Mouse (Mus musculus) thymus, postnatal 10 days (tissue): Measurements from ENCODE around the gene Sept11.

ENCODE experiments used
- DNase-seq, 2 experiments: peaks; one replicate each; pipeline ENCODE4 v3.0.0; 2021; ENCODE audit warnings: low spot score in 2 of 2

Sept11 gene

DNA sequence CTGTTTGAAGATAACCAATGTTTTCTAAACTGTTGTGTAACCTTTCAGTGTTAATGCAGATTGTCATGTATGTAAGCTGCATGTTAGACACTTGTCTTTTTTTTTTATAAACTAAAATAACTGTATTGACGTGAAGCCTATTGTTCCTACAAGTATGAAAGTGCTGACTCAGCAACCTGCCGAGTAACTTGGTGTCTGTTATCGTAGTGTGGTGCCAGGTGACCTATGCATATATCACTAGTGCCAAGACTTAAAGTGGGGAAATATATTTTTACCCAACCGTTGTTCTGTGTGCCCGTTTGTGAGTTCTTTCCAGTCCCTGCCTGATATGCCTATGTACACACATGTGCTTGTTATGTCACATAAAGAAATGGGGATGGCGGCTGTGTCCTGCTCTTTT, 81.4 kb downstream of the Sept11 start:
- DNase-seq = no peak

DNA sequence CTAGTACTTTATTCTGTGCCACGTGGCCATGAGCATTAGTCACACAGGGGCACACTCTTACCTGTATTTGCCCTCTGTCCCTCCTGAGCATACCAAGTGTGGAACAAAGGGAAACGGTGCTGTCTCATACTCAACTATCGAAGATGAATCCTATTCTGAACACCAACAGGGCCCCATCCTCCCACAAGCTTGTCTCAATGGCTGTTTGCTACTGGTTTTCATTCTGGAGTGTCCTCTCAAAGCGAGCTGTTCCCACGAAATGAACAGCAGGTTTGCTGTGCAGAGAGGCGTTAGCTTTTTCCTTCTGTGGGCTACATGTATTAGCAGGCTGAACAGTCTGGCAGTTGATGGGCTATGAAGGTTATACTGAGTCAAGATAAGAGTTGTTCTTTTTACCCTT, 85.4 kb downstream of the Sept11 start:
- peak in 1 of 2 experiments; percentile 2 for DNase-seq

DNA sequence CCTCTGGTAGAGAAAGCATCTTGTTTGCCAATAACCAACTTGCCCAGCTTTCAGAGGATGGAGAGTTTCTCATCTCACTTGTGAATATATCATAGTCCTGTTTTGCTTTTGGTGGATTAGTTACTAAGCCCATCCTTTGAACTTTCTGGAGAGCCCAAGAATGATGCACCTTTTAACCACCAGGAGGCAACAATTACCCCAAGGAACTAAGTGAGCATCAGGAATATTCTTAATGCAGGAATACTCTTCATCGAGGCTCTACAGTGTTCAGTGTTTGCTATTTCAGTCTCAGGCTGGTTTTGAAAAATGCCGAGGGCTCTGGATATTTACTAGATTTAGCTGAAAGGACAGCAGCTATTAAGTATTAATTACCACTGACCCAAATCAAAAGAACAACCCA, 87.0 kb downstream of the Sept11 start:
- peak; percentile 3 to 30 for DNase-seq

DNA sequence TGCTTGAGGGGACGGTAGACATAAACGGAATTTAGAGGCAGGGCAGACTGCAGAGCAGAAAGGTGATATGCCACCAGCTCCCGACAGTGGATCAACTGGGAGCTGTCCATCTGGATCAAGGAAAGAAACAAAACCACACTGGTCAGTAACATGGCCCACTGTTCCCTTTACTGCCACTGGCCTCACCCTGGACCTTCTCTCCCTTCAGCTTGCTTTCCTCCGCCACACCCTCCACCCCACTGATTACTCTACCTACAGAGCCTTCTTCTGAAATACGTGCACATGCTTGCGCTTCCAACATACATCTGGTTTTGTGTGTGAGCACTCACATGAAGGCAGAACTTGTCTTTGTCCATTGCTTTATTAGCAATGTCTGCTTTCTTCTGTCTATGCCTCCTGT, 90.1 kb downstream of the Sept11 start:
- no peak for DNase-seq

DNA sequence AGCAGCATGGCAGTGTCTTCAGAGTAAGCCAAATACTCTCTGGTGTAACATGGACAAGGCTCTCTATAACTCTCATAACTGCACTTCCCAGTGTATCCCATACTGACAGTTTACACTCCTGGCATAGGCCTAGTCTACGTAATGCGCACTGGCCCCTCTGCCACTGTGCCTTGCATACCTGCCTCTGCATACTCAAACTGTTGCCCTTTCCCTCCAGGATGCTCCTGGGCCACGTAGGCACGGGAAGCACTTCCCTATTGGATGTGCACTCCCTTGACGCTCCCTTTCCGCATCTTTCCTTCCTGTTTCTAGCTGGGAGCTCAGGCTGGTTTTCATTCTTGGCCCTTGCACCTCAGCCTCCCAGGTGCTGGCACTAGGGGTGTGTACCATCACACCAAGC, 91.3 kb downstream of the Sept11 start:
- DNase-seq = no peak

DNA sequence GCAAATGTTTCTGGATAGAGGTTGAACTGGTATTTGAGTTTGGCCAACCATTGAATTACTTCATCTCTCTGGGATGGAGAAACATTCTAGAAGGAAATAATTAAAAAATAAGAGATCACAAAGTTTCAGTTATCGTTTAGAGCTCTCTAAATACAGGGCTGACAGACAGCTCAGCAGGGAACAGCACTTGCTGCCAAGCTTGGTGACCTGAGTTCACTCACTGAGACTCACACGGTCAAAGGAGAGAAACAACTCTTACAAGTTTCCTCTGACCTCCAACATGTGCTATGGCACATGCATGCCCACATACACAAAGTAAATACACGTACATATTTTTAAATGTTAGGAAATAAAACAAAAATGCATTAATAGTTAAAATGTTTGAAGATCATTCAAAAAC, 96.4 kb downstream of the Sept11 start:
- DNase-seq = no peak

DNA sequence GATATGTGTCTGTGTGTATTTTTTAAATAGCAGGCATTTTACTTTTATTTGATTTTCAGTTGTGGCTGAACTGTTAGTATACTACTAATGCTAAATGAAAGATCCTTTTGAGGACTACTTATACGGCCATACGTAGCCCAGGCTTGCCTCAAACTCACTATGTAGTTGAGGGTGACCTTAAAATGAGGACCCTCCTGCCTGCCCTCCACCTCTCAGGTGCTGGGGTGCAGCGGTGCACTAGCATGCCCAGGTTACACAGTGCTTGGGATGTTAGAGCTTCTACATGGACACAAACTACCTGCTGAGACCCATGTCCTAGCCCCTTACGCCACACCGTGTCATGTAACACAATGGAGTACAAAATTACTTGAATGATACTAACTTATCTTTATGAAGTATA, 97.2 kb downstream of the Sept11 start:
- no peak for DNase-seq

DNA sequence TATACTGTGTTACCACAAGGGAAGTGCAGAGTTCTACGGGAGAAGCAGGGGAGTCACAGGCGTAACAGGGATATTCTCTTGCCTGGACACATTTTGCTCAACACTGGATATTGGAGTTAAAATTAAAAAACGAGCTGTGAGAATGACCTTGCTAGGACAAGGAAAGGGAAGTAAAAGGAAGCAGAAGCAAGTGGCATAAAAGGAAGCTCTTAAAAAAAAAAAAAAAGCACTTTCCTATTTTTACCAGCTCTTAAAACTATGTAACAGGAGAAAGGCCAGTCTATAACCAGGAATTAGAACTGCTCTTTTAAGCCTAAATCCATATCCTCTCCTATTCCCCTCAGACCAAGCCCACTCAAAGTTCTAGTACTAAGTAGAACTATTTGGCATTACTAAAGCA, 105.0 kb downstream of the Sept11 start:
- DNase-seq = no peak

DNA sequence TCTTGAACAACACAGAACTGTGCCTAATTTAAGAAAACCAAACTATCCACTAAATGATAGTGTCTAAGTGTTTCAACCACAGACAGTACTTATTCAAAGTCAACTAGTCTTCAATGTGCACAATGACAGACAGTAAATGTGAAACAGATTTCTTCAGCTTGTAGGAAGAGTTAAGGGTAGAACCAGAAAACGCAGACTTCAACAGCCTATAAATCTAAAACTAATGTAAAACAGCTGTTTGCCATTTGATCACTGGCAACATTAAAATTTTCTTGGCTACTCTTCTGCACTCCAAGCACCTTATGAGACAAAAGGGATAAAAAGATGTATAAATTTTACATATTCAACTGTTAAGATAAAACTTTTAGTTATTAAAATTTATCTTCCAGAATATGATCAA, 107.9 kb downstream of the Sept11 start:
- no peak for DNase-seq

DNA sequence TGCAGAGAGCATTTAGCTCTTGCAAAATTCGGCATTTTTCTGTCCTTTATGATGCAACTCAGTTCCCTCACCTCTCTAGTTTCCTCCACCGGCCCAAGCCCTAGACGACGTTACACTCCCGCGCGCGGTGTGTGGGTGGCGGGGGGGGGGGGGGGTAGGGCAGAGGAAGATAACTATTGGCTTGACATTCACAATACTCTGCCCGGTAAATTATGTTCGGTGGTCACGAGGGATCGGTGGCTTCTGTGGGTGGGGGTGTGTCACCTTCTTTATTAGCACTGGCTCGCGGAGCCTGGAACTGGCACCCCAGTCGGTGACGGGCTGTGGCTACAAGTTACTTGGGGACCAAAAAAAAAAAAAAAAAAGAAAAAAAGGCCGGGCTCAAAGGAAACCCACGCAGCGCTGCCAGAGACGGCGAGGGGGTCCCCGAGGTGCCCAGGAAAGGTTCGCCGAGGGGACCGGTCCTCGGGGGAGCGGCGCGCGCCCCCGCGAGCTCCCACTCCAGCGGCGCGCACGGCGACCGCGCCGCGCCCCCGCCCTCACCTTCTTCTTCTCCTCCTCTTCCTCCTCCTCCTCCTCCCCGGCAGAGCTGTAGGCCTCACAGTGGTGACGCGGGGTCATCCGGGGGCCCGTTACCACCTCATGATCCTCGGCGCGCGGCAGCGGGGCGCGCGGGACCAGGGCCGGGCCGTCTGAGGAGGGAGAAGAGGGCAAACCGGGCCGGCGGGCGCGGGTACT, 112.3 kb downstream of the Sept11 start:
- peak; percentile 71 to 80 for DNase-seq

DNA sequence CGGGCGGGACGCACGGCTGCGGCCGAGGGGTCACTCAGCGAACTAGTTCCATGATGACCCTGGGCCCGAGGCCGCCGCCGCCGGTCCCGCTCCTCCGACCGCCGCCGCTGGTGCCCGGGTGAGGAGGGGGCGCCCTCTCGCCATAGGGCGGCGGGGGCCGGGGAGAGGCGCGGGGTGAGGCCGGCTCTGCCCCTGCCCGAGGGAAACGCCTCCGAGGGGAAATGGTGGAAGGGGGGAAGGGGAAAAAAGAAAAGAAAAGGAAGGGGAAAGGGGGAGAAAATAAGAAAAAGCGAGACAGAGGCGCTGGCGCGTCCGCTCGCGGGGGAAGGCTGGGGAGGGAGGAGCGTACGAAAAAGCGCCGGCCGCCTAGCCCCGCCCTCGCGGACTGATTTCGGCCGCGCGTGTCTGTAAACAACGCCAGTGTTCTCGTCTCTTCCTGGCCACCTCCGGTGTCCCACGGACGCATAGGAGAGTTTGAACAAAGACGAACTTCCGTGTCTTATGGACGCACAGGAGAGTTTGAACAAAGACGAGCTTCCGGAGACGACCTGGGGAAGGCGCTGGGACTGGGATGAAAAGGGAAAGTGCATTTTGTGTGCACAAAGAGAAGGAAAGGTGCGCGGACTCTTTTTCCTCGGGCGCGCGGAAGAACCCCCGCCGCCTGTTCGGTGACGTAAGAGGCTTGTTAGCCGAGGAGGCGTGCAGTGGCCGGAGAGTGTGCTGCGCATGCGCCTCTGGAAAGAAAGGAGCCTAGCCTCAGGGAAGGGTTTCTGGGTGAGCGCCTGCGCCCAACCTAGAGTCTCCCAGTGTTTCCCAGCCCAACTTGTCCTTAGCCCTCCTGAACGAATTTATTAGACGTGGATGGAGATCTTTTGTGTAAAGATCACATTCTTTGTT, 113.1 kb downstream of the Sept11 start, which contains the start of the genes Ccni and 2010109A12Rik:
Ccni (minus strand) TSS at position 387 of the 897 bp plus-strand sequence.
2010109A12Rik (plus strand) TSS at position 410 of the 897 bp plus-strand sequence.
- DNase-seq = peak; percentile 94 to 95

DNA sequence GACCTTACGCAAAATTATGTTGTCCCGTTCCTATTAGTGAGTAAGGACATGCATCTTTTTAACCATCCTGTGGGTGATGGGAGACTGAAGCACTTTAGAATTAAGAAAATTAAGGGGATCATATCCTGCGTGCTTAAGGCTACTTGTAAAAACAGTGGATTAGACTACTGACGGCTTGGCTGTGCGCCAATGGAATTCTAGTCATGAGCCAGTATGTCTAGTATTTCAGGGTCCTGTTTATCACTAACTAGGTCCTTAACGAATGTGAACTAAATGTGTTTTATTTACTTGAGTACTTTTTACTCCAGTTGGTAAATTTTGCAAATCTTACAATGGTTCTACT, 113.7 kb downstream of the Sept11 start:
- DNase-seq = peak in 1 of 2 experiments; percentile 15

DNA sequence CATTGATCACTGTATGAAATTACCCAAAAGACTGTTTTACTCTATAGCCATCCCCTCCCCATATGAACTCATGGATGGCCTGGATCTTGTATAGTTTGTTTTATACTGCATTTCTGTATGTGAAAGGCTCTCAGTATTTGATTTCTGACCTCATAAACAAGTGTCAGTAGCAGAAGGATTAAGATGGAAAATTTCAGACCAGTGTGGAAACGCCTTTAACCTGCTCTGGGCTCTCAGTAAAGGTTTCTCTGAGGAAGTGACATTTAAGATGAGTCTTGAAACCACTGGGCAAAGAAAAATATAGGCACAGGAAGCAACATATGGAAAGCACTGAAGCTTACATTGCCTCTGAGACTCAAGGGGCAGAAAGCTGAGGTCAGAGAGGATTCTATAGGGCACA, 114.3 kb downstream of the Sept11 start:
- DNase-seq = no peak

DNA sequence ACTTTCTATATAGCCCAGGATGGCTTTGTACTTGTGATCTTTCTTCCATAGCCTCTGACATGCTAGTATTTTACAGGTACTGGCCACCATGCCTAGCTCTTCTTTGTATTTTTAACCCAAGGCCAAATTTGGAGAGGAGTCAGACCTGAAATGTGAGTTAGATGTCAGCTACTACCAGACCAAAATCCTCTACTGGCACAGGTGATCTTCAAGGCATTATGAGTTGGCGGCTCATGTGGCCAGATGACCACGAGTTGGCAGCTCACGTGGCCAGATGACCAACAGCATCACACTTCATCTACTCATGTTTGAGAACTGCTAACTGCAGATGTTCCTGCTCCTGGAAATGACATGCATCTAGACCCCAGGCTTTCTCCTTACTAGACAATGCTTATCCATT, 125.1 kb downstream of the Sept11 start:
- no peak for DNase-seq

DNA sequence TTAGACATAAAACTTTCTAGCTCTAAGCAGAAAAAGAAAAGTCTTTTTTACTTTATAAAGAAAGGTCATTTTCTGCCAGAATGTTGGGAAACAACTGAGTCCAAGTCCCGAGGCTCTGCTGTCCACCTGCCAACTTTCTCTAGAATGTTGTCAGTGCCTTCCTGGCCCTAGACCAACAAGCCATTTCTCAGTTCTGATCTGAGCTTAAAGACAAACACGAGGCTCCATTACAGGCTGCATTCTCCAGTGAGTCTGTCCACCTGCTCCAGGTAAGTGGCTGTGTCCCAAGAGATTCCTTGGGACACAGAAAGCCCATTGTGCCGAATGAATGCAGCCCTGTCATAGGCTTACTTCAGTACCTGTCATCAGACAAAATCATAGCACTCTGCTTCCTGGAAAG, 128.4 kb downstream of the Sept11 start:
- no peak for DNase-seq

DNA sequence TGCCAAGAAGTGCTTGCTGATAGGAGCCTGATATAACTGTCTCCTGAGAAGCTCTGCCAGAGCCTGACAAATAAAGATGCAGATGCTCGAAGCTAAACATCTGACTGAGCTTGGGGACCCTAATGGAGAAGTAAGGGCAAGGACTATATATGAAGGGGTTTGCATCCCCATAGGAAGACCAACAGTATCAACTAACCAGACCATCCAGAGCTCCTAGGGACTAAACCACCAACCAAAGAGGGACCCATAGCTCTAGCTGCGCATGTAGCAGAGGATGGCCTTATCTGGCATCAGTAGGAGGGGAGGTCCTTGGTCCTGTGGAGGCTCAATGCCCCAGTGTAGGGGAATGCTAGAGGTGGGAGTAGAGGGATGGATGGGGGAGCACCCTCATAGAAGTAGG, 131.3 kb downstream of the Sept11 start:
- no peak for DNase-seq
